Mouse (Mus musculus) ES-E14 (cell line): ENCODE measurements around the gene Cdkn2d.

Experiments
- HCFC1 ChIP-seq: IDR thresholded peaks from 2 replicates; pipeline ENCODE4 v1.6.1; 2012; ENCODE audit warnings: low read length, inconsistent platforms, borderline replicate concordance; ENCODE audit not compliant: insufficient read depth
- ZNF384 ChIP-seq: IDR thresholded peaks from 2 replicates; pipeline ENCODE4 v1.6.1; 2012; ENCODE audit warnings: low read depth, low read length, inconsistent platforms

DNA sequence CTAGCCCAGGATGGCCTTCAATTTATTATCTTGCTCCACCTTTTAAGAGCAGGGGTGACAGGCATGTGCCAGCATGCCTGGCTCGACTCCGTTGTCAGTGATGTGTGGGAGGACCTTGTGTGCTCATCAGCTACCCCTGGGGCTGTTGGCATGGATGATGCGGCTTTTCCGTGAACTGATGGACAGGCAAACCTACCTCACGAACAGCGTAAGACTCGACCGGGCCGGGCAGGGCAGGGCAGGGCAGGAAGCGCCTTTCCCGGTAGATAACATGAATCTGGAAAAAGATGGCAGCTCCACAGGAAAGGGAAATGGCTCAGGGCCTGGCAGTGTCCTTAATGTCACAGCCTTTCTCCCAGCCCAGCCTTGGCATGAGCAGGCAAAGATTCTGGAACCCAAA lies 33.1 kb upstream of the Cdkn2d start:
- TF ChIP-seq ZNF384: no peak
- no peak for TF ChIP-seq HCFC1
